Mouse (Mus musculus) kidney, postnatal 10 days (tissue): ENCODE measurements around the gene Mtf2.
"Not testable (repeated sequence)": the region's sequence is repeated elsewhere in the genome, so short reads cannot be mapped to it uniquely, and the experiment has no call there.

Source experiments
- DNase-seq: peaks from one replicate; pipeline ENCODE4 v3.0.0; 2021; ENCODE audit warnings: mixed read lengths

Mtf2 gene

GRCm38 (mm10) chr5:108065465-108066411 is at the start of gene Mtf2:
TSS of gene Mtf2 (plus strand) at chr5:108065674.
- DNase-seq, result peak; percentile 98

- DNase-seq, result no peak
Observed at GRCm38 (mm10) chr5:108017232-108017631, 48.2 kb upstream of the Mtf2 start.

GRCm38 (mm10) chr5:108019367-108019766 is 46.1 kb upstream of the Mtf2 start:
- peak; percentile 10 for DNase-seq

- no peak for DNase-seq
Observed at GRCm38 (mm10) chr5:108021346-108021745, 44.1 kb upstream of the Mtf2 start.

GRCm38 (mm10) chr5:108028230-108028629 is 37.2 kb upstream of the Mtf2 start:
- DNase-seq, result no peak

GRCm38 (mm10) chr5:108028797-108029536 is 36.5 kb upstream of the Mtf2 start:
- DNase-seq, result not testable (repeated sequence)

- peak; percentile 32 for DNase-seq
Observed at GRCm38 (mm10) chr5:108029968-108030367, 35.5 kb upstream of the Mtf2 start.

GRCm38 (mm10) chr5:108031267-108031666 is 34.2 kb upstream of the Mtf2 start:
- DNase-seq, result no peak

GRCm38 (mm10) chr5:108034194-108034593 is 31.3 kb upstream of the Mtf2 start:
- no peak for DNase-seq

- DNase-seq, result no peak
Observed at GRCm38 (mm10) chr5:108035523-108035922, 30.0 kb upstream of the Mtf2 start.

- DNase-seq, result no peak
Observed at GRCm38 (mm10) chr5:108042061-108042460, 23.4 kb upstream of the Mtf2 start.

- DNase-seq, result no peak
Observed at GRCm38 (mm10) chr5:108043908-108044307, 21.6 kb upstream of the Mtf2 start.

- no peak for DNase-seq
Observed at GRCm38 (mm10) chr5:108049711-108050268, 15.7 kb upstream of the Mtf2 start.

- no peak for DNase-seq
Observed at GRCm38 (mm10) chr5:108051026-108051425, 14.4 kb upstream of the Mtf2 start.

- DNase-seq, result not testable (repeated sequence)
Observed at GRCm38 (mm10) chr5:108051727-108052126, 13.7 kb upstream of the Mtf2 start.

GRCm38 (mm10) chr5:108052200-108052599 is 13.3 kb upstream of the Mtf2 start:
- DNase-seq, result no peak

- no peak for DNase-seq
Observed at GRCm38 (mm10) chr5:108053566-108053965, 11.9 kb upstream of the Mtf2 start.

GRCm38 (mm10) chr5:108060413-108060812 is 5.1 kb upstream of the Mtf2 start:
- no peak for DNase-seq

GRCm38 (mm10) chr5:108072301-108072700 is 6.8 kb downstream of the Mtf2 start:
- DNase-seq, result no peak

- no peak for DNase-seq
Observed at GRCm38 (mm10) chr5:108076241-108076640, 10.8 kb downstream of the Mtf2 start.

GRCm38 (mm10) chr5:108076833-108077540 is 11.5 kb downstream of the Mtf2 start:
- no peak for DNase-seq

GRCm38 (mm10) chr5:108079603-108080002 is 14.1 kb downstream of the Mtf2 start:
- no peak for DNase-seq

GRCm38 (mm10) chr5:108082380-108082779 is 16.9 kb downstream of the Mtf2 start:
- peak; percentile 21 for DNase-seq
